Comparison of ENCODE assay signal across 16 mouse cellular contexts in the genomic region with DNA sequence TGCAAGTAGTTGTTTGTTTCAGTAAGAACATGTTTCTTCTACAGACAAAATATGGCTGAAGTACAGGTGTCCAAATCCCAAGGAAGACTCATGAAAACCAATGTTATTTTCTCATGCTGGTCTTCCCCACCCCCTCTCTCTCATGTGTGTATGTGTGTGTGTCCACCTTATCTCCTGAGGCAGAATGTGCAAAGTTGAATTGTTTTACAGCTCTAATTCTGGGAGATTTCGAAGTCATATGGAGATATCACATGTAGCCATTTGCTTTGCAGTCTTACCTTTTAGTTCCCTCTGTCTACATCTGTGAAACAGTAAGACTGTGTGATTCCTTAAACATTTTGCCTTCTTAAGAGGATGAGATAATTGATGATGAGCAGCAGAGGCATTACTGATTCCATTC.
"Had no signal": no experiment of that assay in that cellular context is flagged by ENCODE, and none has a peak within 500 bp of the region (broad histone marks: within the 10 kb centered on the region; RNA-seq: fewer than 3 reads in every experiment).

No protein-coding gene starts in this region.

- H3K9ac ChIP-seq: neural tube, embryonic 13.5 days; neural tube, embryonic 15.5 days; stomach, embryonic 15.5 days had no signal

- H3K27ac ChIP-seq: neural tube, embryonic 13.5 days; neural tube, embryonic 15.5 days; stomach, embryonic 15.5 days; stomach, postnatal 0 days had no signal

- H3K4me1 ChIP-seq: neural tube, embryonic 13.5 days; neural tube, embryonic 15.5 days; stomach, embryonic 15.5 days had no signal

- H3K36me3 ChIP-seq: neural tube, embryonic 13.5 days; neural tube, embryonic 15.5 days; stomach, embryonic 15.5 days had no signal

- H3K9me3 ChIP-seq: neural tube, embryonic 13.5 days; neural tube, embryonic 15.5 days; stomach, embryonic 15.5 days had no signal

- H3K4me2 ChIP-seq: neural tube, embryonic 13.5 days; neural tube, embryonic 15.5 days; stomach, embryonic 15.5 days had no signal

- DNase-seq: retina, postnatal 1 day; right cerebral cortex, adult 18-20 months; right cerebral cortex, postnatal 14 days; right cerebral cortex, postnatal 25 days; right cerebral cortex, postnatal 4 days; spleen, adult 18-20 months; thymus, adult 18-20 months; thymus, adult 2 months; thymus, postnatal 14 days; thymus, postnatal 25 days; thymus, postnatal 36 days; thymus, postnatal 4 days had no signal

- H3K4me3 ChIP-seq: neural tube, embryonic 13.5 days; neural tube, embryonic 15.5 days; stomach, embryonic 15.5 days had no signal

- H3K27me3 ChIP-seq: neural tube, embryonic 13.5 days; neural tube, embryonic 15.5 days; stomach, embryonic 15.5 days had no signal
